8 mouse cellular contexts compared by ENCODE assay signal in the genomic region with DNA sequence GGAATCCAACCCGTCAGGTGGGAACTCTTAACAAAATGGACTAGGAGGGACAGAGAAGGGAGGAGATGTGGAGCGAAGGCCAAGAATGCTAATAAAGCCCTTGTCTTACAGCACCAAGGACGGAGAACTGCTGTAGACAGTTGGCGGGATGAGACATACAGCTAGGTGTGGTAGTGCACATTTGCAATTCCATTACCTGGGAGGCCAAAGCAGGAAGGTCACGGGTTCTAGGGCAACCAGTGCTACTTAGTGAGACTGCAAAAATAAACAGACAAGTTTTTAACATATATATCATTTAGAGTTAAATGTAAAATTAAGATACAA. TPM values are rescaled to one million over a fixed set of nuclear protein-coding genes. Genes with fewer than 3 reads are reported as not detected.
DNase-seq lines count a peak whose midpoint lies in the region; ATAC-seq and TF ChIP-seq lines count a peak whose summit lies in the region.

No protein-coding gene starts in this region.

- intact Hi-C loops in gastrocnemius, adult 2 months (cut with DNase I) = loop anchor here (1.0 to 5.0 kb wide), 4 partner anchors 66 to 289 kb away; a partner anchor contains a TSS

- no peaks in the 10 kb centered on the region for H3K36me3 ChIP-seq in liver, embryonic 15.5 days (replicated peaks)

- peak overlapping the region; percentile 59 for H3K4me2 ChIP-seq in liver, embryonic 15.5 days

- no peaks in the 10 kb centered on the region for H3K27me3 ChIP-seq in liver, embryonic 15.5 days

- ATAC-seq in liver, embryonic 15.5 days (ENCODE audit: insufficient read depth) = no peak

- TF ChIP-seq CTCF in gastrocnemius, adult 2 months (IDR thresholded peaks at IDR 0.05) = no peak

- no peak for DNase-seq in gastrocnemius, adult 2 months
- DNase-seq in gastrocnemius, adult 18-20 months (ENCODE audit: low spot score) = no peak
- peak; percentile 29 for DNase-seq in urinary bladder, postnatal 14 days (ENCODE audit: low spot score)
- no peak for DNase-seq in urinary bladder, postnatal 4 days (ENCODE audit: low spot score in 2 of 2)
- DNase-seq in yolk sac, embryonic 10.5 days (ENCODE audit: low spot score) = no peak
- DNase-seq in right cerebral cortex, postnatal 10 days (ENCODE audit: low spot score in 2 of 2) = no peak
- DNase-seq in layer of hippocampus, adult 8-10 months (ENCODE audit: low spot score in 2 of 2) = no peak

- H3K4me3 ChIP-seq in gastrocnemius, adult 2 months = no peak overlapping the region
- H3K4me3 ChIP-seq in liver, embryonic 15.5 days (replicated peaks) = 0 out of 2 replicates have a peak overlapping the region, but pooled peaks have one; percentile 26

- peaks cover 37% of the 10 kb centered on the region for H3K4me1 ChIP-seq in liver, embryonic 15.5 days (replicated peaks)

- WGBS in liver, embryonic 15.5 days (ENCODE audit: insufficient replicate concordance) = 54% methylated on average over 5 of the region's 5 CpGs

- H3K9ac ChIP-seq in liver, embryonic 15.5 days = no peak overlapping the region

- peak overlapping the region; percentile 80 for H3K27ac ChIP-seq in gastrocnemius, adult 2 months
- H3K27ac ChIP-seq in liver, embryonic 15.5 days (replicated peaks) = peak overlapping the region; percentile 49; the same call in 1 of the 2 replicates

- H3K9me3 ChIP-seq in liver, embryonic 15.5 days (replicated peaks) = no peaks in the 10 kb centered on the region

RNA-seq across cellular contexts. Expression of a gene that starts 7.3 kb away (rescaled TPM):
- total RNA-seq in gastrocnemius, adult 2 months (2021) = 10 to 100 TPM; 13.7 to 14.5 TPM
- total RNA-seq in gastrocnemius, adult 18-20 months (2021) = 10 to 100 TPM; 14.2 to 14.5 TPM
- polyA plus RNA-seq in liver, embryonic 15.5 days (2015; fragmentation: Nextera tagmentation; extraction: Ambion mirVana) = 31.7 and 32.1 TPM in 2 replicates
- 10 to 100 TPM; 31.2 to 39.5 (median 37.6) TPM for total RNA-seq in layer of hippocampus, adult 8-10 months (2022)

RNA-seq across cellular contexts. Expression of a gene that starts 38.5 kb away (rescaled TPM):
- 10 to 100 TPM; 28.4 to 29.3 TPM for total RNA-seq in gastrocnemius, adult 2 months (2021)
- total RNA-seq in gastrocnemius, adult 18-20 months (2021) = 10 to 100 TPM; 22.0 to 23.4 TPM
- 17.1 and 18.1 TPM in 2 replicates for polyA plus RNA-seq in liver, embryonic 15.5 days (2015; fragmentation: Nextera tagmentation; extraction: Ambion mirVana)
- 100 to 1,000 TPM; 104 to 122 (median 115) TPM for total RNA-seq in layer of hippocampus, adult 8-10 months (2022)
